In genomic region chr15:93318781-93319180, GRCm38 (mm10) we compare ENCODE assay signal across 14 mouse cellular contexts. TPM values are rescaled to one million over a fixed set of nuclear protein-coding genes. Genes with fewer than 3 reads are reported as not detected.
DNase-seq lines count a peak whose midpoint lies in the region; ATAC-seq lines count a peak whose summit lies in the region.
"Had no signal": no experiment of that assay in that cellular context is flagged by ENCODE, and none has a peak within 500 bp of the region (broad histone marks: within the 10 kb centered on the region; RNA-seq: fewer than 3 reads in every experiment).

No protein-coding gene starts in this region.

- DNase-seq in heart, adult 11 months: peak; percentile 96
- DNase-seq in heart, embryonic 10.5 days (ENCODE audit: low spot score): no peak
- peak; percentile 27 for DNase-seq in heart, postnatal 4 days
- no peak for DNase-seq in right cerebral cortex, postnatal 25 days
- no peak for DNase-seq in cerebellum, adult 9-10 months
- no peak for DNase-seq in left cerebral cortex, adult 18-20 months (ENCODE audit: low spot score in 2 of 2)
- DNase-seq: kidney, postnatal 36 days; thymus, postnatal 25 days had no signal

- no peaks in the 10 kb centered on the region for H3K9me3 ChIP-seq in heart, embryonic 10.5 days
- H3K9me3 ChIP-seq: forebrain, embryonic 13.5 days; midbrain, embryonic 13.5 days; neural tube, embryonic 13.5 days had no signal

- peaks cover 20% of the 10 kb centered on the region; the same call in 1 of the 2 replicates for H3K4me1 ChIP-seq in heart, embryonic 10.5 days

- no peaks in the 10 kb centered on the region for H3K36me3 ChIP-seq in heart, embryonic 10.5 days

- H3K27ac ChIP-seq in heart, embryonic 10.5 days: no peak overlapping the region
- H3K27ac ChIP-seq: forebrain, embryonic 13.5 days; midbrain, embryonic 13.5 days; neural tube, embryonic 13.5 days had no signal

- ATAC-seq in granulocyte monocyte progenitor cell, adult 5-6 weeks (replicated peaks; ENCODE audit: poor library complexity, severe bottlenecking): peak; percentile 82
- peak; percentile 85 for ATAC-seq in megakaryocyte progenitor cell, adult 5-6 weeks (replicated peaks; ENCODE audit: poor library complexity)
- ATAC-seq: forebrain, embryonic 13.5 days; midbrain, embryonic 13.5 days; Patski had no signal

- H3K27me3 ChIP-seq in heart, embryonic 10.5 days (ENCODE audit: insufficient read depth, poor library complexity, severe bottlenecking): no peaks in the 10 kb centered on the region
- H3K27me3 ChIP-seq: forebrain, embryonic 13.5 days; midbrain, embryonic 13.5 days; neural tube, embryonic 13.5 days; Patski had no signal

- WGBS in heart, embryonic 10.5 days: 54% methylated on average over 1 of the region's 1 CpGs

- no peak overlapping the region for H3K4me3 ChIP-seq in heart, embryonic 10.5 days
- H3K4me3 ChIP-seq: forebrain, embryonic 13.5 days; midbrain, embryonic 13.5 days; neural tube, embryonic 13.5 days had no signal

RNA-seq across cellular contexts. Expression of gene Yaf2, which starts 18.0 kb away (rescaled TPM):
- polyA plus RNA-seq in heart, embryonic 10.5 days (2016; fragmentation: Nextera tagmentation; extraction: Ambion mirVana): 116 and 127 TPM in 2 replicates
- 26.3 and 38.2 TPM in 2 replicates for total RNA-seq in granulocyte monocyte progenitor cell, adult 5-6 weeks (2014; fragmentation: Nextera tagmentation)
- 26.6 and 31.5 TPM in 2 replicates for total RNA-seq in granulocyte monocyte progenitor cell, adult 5-6 weeks (2017)
- total RNA-seq in heart, postnatal 4 days (2021): 10 to 100 TPM; 38.6 to 39.5 TPM
- 50.3 and 63.2 TPM in 2 replicates for total RNA-seq in megakaryocyte progenitor cell, adult 5-6 weeks (2015)
- total RNA-seq in megakaryocyte progenitor cell, adult 5-6 weeks (2017): 25.0 and 30.3 TPM in 2 replicates
- 100 to 1,000 TPM; 104 to 105 TPM for total RNA-seq in left cerebral cortex, adult 18-20 months (2021)

RNA-seq across cellular contexts. Expression of gene Gxylt1, which starts 43.8 kb away (rescaled TPM):
- polyA plus RNA-seq in heart, embryonic 10.5 days (2016; fragmentation: Nextera tagmentation; extraction: Ambion mirVana): 14.3 and 17.2 TPM in 2 replicates
- 19.9 and 23.6 TPM in 2 replicates for total RNA-seq in granulocyte monocyte progenitor cell, adult 5-6 weeks (2014; fragmentation: Nextera tagmentation)
- 33.4 and 33.6 TPM in 2 replicates for total RNA-seq in granulocyte monocyte progenitor cell, adult 5-6 weeks (2017)
- total RNA-seq in heart, postnatal 4 days (2021): 10 to 100 TPM; 14.8 to 16.0 TPM
- 24.4 and 26.4 TPM in 2 replicates for total RNA-seq in megakaryocyte progenitor cell, adult 5-6 weeks (2015)
- total RNA-seq in megakaryocyte progenitor cell, adult 5-6 weeks (2017): 36.5 and 42.5 TPM in 2 replicates
- total RNA-seq in left cerebral cortex, adult 18-20 months (2021): 10 to 100 TPM; 11.7 to 13.4 TPM

Comparison
In these comparisons a context has a peak if more than half of its experiments do, and no peak if none do; other contexts are left out.
1. DNase-seq: peak in heart, adult 11 months (single experiment) and heart, postnatal 4 days (single experiment); none in heart, embryonic 10.5 days (single experiment), right cerebral cortex, postnatal 25 days (single experiment), cerebellum, adult 9-10 months (single experiment) and left cerebral cortex, adult 18-20 months (0 of 2).